Mouse (Mus musculus): ENCODE measurements around the gene Reln.

Gene Reln

GRCm38 (mm10) chr5:21919281-21919780, 425.2 kb downstream of the Reln start:
- no peak for DNase-seq

- DNase-seq = no peak
Observed at GRCm38 (mm10) chr5:21915973-21916372, 428.5 kb downstream of the Reln start.

GRCm38 (mm10) chr5:21914776-21915175, 429.7 kb downstream of the Reln start:
- DNase-seq = no peak

- no peak for DNase-seq
Observed at GRCm38 (mm10) chr5:21912835-21913530, 431.5 kb downstream of the Reln start.

- DNase-seq = no peak
Observed at GRCm38 (mm10) chr5:21910726-21911125, 433.8 kb downstream of the Reln start.

GRCm38 (mm10) chr5:21909713-21910112, 434.8 kb downstream of the Reln start:
- DNase-seq = no peak

- no peak for DNase-seq
Observed at GRCm38 (mm10) chr5:21901411-21901810, 443.1 kb downstream of the Reln start.

- DNase-seq = no peak
Observed at GRCm38 (mm10) chr5:21900891-21901290, 443.6 kb downstream of the Reln start.

GRCm38 (mm10) chr5:21898875-21899274, 445.6 kb downstream of the Reln start:
- no peak for DNase-seq

- DNase-seq = no peak
Observed at GRCm38 (mm10) chr5:21896586-21896985, 447.9 kb downstream of the Reln start.

GRCm38 (mm10) chr5:21894168-21894567, 450.3 kb downstream of the Reln start:
- DNase-seq = no peak

GRCm38 (mm10) chr5:21866750-21867149, 477.8 kb downstream of the Reln start:
- no peak for DNase-seq

- DNase-seq = no peak
Observed at GRCm38 (mm10) chr5:21866311-21866712, 478.2 kb downstream of the Reln start.

- DNase-seq = peak in 1 of 2 experiments; percentile 37
Observed at GRCm38 (mm10) chr5:21865346-21866107, 479.0 kb downstream of the Reln start, which contains the start of gene Slc26a5. TSS of gene Slc26a5 (minus strand) at chr5:21865604.

GRCm38 (mm10) chr5:21858653-21859052, 485.8 kb downstream of the Reln start:
- no peak for DNase-seq

GRCm38 (mm10) chr5:21851679-21852340, 492.7 kb downstream of the Reln start:
- no peak for DNase-seq

- no peak for DNase-seq
Observed at GRCm38 (mm10) chr5:21847438-21847837, 497.1 kb downstream of the Reln start.

GRCm38 (mm10) chr5:21846616-21847290, 497.7 kb downstream of the Reln start:
- no peak for DNase-seq

- DNase-seq = no peak
Observed at GRCm38 (mm10) chr5:21844676-21845075, 499.8 kb downstream of the Reln start.

Measured in kidney, postnatal 25 days (tissue).